8 mouse cellular contexts compared by ENCODE assay signal in genomic region chr2:34912613-34913012, GRCm38 (mm10). TPM values are rescaled to one million over a fixed set of nuclear protein-coding genes. Genes with fewer than 3 reads are reported as not detected.
DNase-seq lines count a peak whose midpoint lies in the region; ATAC-seq and TF ChIP-seq lines count a peak whose summit lies in the region.

No protein-coding gene starts in this region.

- WGBS in kidney, postnatal 0 days: 30% methylated on average over 7 of the region's 7 CpGs
- 38% methylated on average over 7 of the region's 7 CpGs for WGBS in forebrain, embryonic 12.5 days
- 46% methylated on average over 7 of the region's 7 CpGs for WGBS in liver, embryonic 12.5 days (ENCODE audit: insufficient replicate concordance)
- WGBS in thymus, adult 2 months: 65% methylated on average over 7 of the region's 7 CpGs

- H3K36me3 ChIP-seq in kidney, postnatal 0 days (ENCODE audit: insufficient read depth, low read length): no peaks in the 10 kb centered on the region
- no peaks in the 10 kb centered on the region for H3K36me3 ChIP-seq in forebrain, embryonic 12.5 days (replicated peaks)
- peaks cover 23% of the 10 kb centered on the region for H3K36me3 ChIP-seq in liver, embryonic 12.5 days
- H3K36me3 ChIP-seq in thymus, adult 2 months (ENCODE audit: control insufficient read depth, insufficient read depth, low read length): no peaks in the 10 kb centered on the region

- TF ChIP-seq CTCF in kidney, postnatal 0 days (IDR thresholded peaks at IDR 0.05; ENCODE audit: low read depth): no peak
- TF ChIP-seq CTCF in thymus, adult 2 months (IDR thresholded peaks at IDR 0.05; ENCODE audit: borderline replicate concordance, control insufficient read depth, extremely low read depth, insufficient read depth, low read length, poor library complexity): no peak

- H3K4me2 ChIP-seq in kidney, postnatal 0 days (ENCODE audit: low read length): peak overlapping the region; percentile 98
- peak overlapping the region; percentile 96 for H3K4me2 ChIP-seq in forebrain, embryonic 12.5 days
- H3K4me2 ChIP-seq in liver, embryonic 12.5 days: peak overlapping the region; percentile 96

- H3K9me3 ChIP-seq in kidney, postnatal 0 days (replicated peaks; ENCODE audit: low read length): no peaks in the 10 kb centered on the region
- no peaks in the 10 kb centered on the region for H3K9me3 ChIP-seq in forebrain, embryonic 12.5 days
- no peaks in the 10 kb centered on the region for H3K9me3 ChIP-seq in liver, embryonic 12.5 days (replicated peaks)

- 0 out of 2 replicates have a peak, but pooled peaks cover 9% of the 10 kb centered on the region for H3K4me1 ChIP-seq in kidney, postnatal 0 days (replicated peaks; ENCODE audit: insufficient read depth, low read length)
- peaks cover 23% of the 10 kb centered on the region for H3K4me1 ChIP-seq in forebrain, embryonic 12.5 days
- peaks cover 25% of the 10 kb centered on the region for H3K4me1 ChIP-seq in liver, embryonic 12.5 days
- peaks cover 29% of the 10 kb centered on the region for H3K4me1 ChIP-seq in thymus, adult 2 months (replicated peaks; ENCODE audit: control insufficient read depth, insufficient read depth, low read length)

- H3K27ac ChIP-seq in kidney, postnatal 0 days: no peak overlapping the region
- H3K27ac ChIP-seq in forebrain, embryonic 12.5 days: no peak overlapping the region
- H3K27ac ChIP-seq in liver, embryonic 12.5 days: no peak overlapping the region
- H3K27ac ChIP-seq in thymus, adult 2 months (ENCODE audit: control insufficient read depth, insufficient read depth, low read length): peak overlapping the region; percentile 57

- DNase-seq in kidney, postnatal 0 days (ENCODE audit: low spot score): no peak
- DNase-seq in kidney, adult 9 months: no peak
- DNase-seq in thymus, adult 2 months: peak; percentile 61
- no peak for DNase-seq in Muller cell, postnatal 12 days (ENCODE audit: inconsistent ontology term)
- DNase-seq in right cerebral cortex, postnatal 25 days: no peak

- H3K9ac ChIP-seq in kidney, postnatal 0 days (ENCODE audit: low read depth, low read length): 0 out of 2 replicates have a peak overlapping the region, but pooled peaks have one; percentile 65
- 0 out of 2 replicates have a peak overlapping the region, but pooled peaks have one; percentile 71 for H3K9ac ChIP-seq in forebrain, embryonic 12.5 days
- 0 out of 2 replicates have a peak overlapping the region, but pooled peaks have one; percentile 75 for H3K9ac ChIP-seq in liver, embryonic 12.5 days

- peak overlapping the region; percentile 68 for H3K4me3 ChIP-seq in kidney, postnatal 0 days (replicated peaks; ENCODE audit: low read depth, low read length)
- peak overlapping the region; percentile 66 for H3K4me3 ChIP-seq in forebrain, embryonic 12.5 days (replicated peaks)
- peak overlapping the region; percentile 70 for H3K4me3 ChIP-seq in liver, embryonic 12.5 days
- peak overlapping the region; percentile 60 for H3K4me3 ChIP-seq in thymus, adult 2 months (ENCODE audit: control insufficient read depth, insufficient read depth, low read length)

- 0 out of 2 replicates have a peak, but pooled peaks have one; percentile 27 for ATAC-seq in kidney, postnatal 0 days (replicated peaks; ENCODE audit: low FRiP score, low read depth)
- no peak for ATAC-seq in forebrain, embryonic 12.5 days (ENCODE audit: low FRiP score)
- no peak for ATAC-seq in liver, embryonic 12.5 days
- no peak for ATAC-seq in erythroid progenitor cell, adult 5-6 weeks (replicated peaks; ENCODE audit: low FRiP score, poor library complexity, severe bottlenecking)

- TF ChIP-seq POLR2A in thymus, adult 2 months (IDR thresholded peaks at IDR 0.05; ENCODE audit: control insufficient read depth, extremely low read depth, insufficient read depth, low read length, poor library complexity): no peak

- no peaks in the 10 kb centered on the region for H3K27me3 ChIP-seq in kidney, postnatal 0 days (ENCODE audit: insufficient read depth, low read length)
- H3K27me3 ChIP-seq in forebrain, embryonic 12.5 days: peaks cover 48% of the 10 kb centered on the region
- H3K27me3 ChIP-seq in liver, embryonic 12.5 days (replicated peaks): peaks cover 51% of the 10 kb centered on the region
- H3K27me3 ChIP-seq in thymus, adult 2 months (ENCODE audit: control insufficient read depth, insufficient read depth, low read length): no peaks in the 10 kb centered on the region

RNA-seq across cellular contexts. Expression of gene Phf19, which starts 1.2 kb away (rescaled TPM):
- 6.8 and 8.7 TPM in 2 replicates for polyA plus RNA-seq in kidney, postnatal 0 days (2015; fragmentation: Nextera tagmentation; extraction: Ambion mirVana)
- polyA plus RNA-seq in forebrain, embryonic 12.5 days (2016; fragmentation: Nextera tagmentation; extraction: Ambion mirVana): 3.9 and 6.1 TPM in 2 replicates
- 3.1 and 3.7 TPM in 2 replicates for polyA plus RNA-seq in liver, embryonic 12.5 days (2016; fragmentation: Nextera tagmentation; extraction: Ambion mirVana)
- polyA plus RNA-seq in thymus, adult 2 months (2012; rRNA removed): 18.8 and 24.1 TPM in 2 replicates
- total RNA-seq in erythroid progenitor cell, adult 5-6 weeks (2015; ENCODE audit: low replicate concordance): 2.5 TPM in 1 of 2 replicates, not detected in the other
- 1.4 and 2.2 TPM in 2 replicates for total RNA-seq in erythroid progenitor cell, adult 5-6 weeks (2017; ENCODE audit: low replicate concordance)

RNA-seq across cellular contexts. Expression of gene Psmd5, which starts 37.8 kb away (rescaled TPM):
- 92.0 and 104 TPM in 2 replicates for polyA plus RNA-seq in kidney, postnatal 0 days (2015; fragmentation: Nextera tagmentation; extraction: Ambion mirVana)
- 97.9 and 110 TPM in 2 replicates for polyA plus RNA-seq in forebrain, embryonic 12.5 days (2016; fragmentation: Nextera tagmentation; extraction: Ambion mirVana)
- polyA plus RNA-seq in liver, embryonic 12.5 days (2016; fragmentation: Nextera tagmentation; extraction: Ambion mirVana): 103 and 109 TPM in 2 replicates
- polyA plus RNA-seq in thymus, adult 2 months (2012; rRNA removed): 10.8 and 15.1 TPM in 2 replicates
- 56.6 and 66.0 TPM in 2 replicates for total RNA-seq in erythroid progenitor cell, adult 5-6 weeks (2015; ENCODE audit: low replicate concordance)
- 37.2 and 65.2 TPM in 2 replicates for total RNA-seq in erythroid progenitor cell, adult 5-6 weeks (2017; ENCODE audit: low replicate concordance)

RNA-seq across cellular contexts. Expression of gene Cutal, which starts 38.4 kb away (rescaled TPM):
- 19.0 and 19.3 TPM in 2 replicates for polyA plus RNA-seq in kidney, postnatal 0 days (2015; fragmentation: Nextera tagmentation; extraction: Ambion mirVana)
- not detected in 2 replicates for polyA plus RNA-seq in forebrain, embryonic 12.5 days (2016; fragmentation: Nextera tagmentation; extraction: Ambion mirVana)
- 2.2 and 2.3 TPM in 2 replicates for polyA plus RNA-seq in liver, embryonic 12.5 days (2016; fragmentation: Nextera tagmentation; extraction: Ambion mirVana)
- 3.7 and 8.2 TPM in 2 replicates for polyA plus RNA-seq in thymus, adult 2 months (2012; rRNA removed)
- not detected in 2 replicates for total RNA-seq in erythroid progenitor cell, adult 5-6 weeks (2015; ENCODE audit: low replicate concordance)
- not detected in 2 replicates for total RNA-seq in erythroid progenitor cell, adult 5-6 weeks (2017; ENCODE audit: low replicate concordance)

RNA-seq across cellular contexts. Expression of gene Traf1, which starts 49.0 kb away (rescaled TPM):
- polyA plus RNA-seq in kidney, postnatal 0 days (2015; fragmentation: Nextera tagmentation; extraction: Ambion mirVana): 18.6 and 20.6 TPM in 2 replicates
- polyA plus RNA-seq in forebrain, embryonic 12.5 days (2016; fragmentation: Nextera tagmentation; extraction: Ambion mirVana): 0.37 and 0.45 TPM in 2 replicates
- polyA plus RNA-seq in liver, embryonic 12.5 days (2016; fragmentation: Nextera tagmentation; extraction: Ambion mirVana): 0.12 and 0.27 TPM in 2 replicates
- 76.7 and 80.4 TPM in 2 replicates for polyA plus RNA-seq in thymus, adult 2 months (2012; rRNA removed)
- 1.1 and 1.3 TPM in 2 replicates for total RNA-seq in erythroid progenitor cell, adult 5-6 weeks (2015; ENCODE audit: low replicate concordance)
- 1.3 TPM in 1 of 2 replicates, not detected in the other for total RNA-seq in erythroid progenitor cell, adult 5-6 weeks (2017; ENCODE audit: low replicate concordance)
